Mouse (Mus musculus) T-helper 17 cell (primary cell): Measurements from ENCODE around the gene Cdk5rap2.

Experiments used
- in situ Hi-C, 2 experiments: fragments of 300-600 bp; cut with MboI, MseI; formaldehyde crosslinking; loops; 1 replicate in 1 of 2; 2 replicates in 1 of 2; pipeline ENCODE4 v1.15.1; 2025; ENCODE audit warnings: high pct_unique_total_duplicates in 2 of 2

The Cdk5rap2 gene

DNA sequence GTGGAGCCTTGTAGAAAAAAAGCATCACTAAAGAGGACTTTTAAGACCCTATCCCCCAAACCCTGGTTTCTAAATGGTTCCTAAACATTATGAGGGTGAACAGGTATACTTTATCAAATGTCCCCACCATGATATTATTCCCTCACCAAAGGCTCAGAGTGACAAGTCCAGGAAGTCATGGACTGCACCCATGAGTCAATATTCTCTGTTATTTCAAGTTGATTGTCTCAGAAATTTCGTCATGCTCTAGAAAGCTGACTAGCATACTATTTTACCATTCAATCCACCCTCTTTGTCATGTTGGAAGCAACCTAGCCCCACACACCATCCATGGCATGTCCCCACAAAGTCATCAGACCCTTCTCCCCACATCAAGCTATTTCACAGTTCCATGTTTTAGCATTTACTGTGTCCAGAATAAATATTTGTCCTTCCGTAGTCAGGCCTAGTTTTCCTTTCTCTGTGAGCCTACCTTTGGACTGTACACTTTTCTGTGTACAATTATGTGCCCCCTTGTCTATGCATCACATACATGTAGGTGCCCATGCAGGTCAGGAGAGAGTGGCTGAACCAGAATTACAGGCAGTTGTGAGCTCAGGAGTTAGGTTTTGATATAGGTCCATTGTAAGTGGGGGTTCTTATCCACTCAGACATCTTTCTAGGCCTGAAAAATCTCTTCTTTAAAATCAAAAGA is 142.9 kb downstream of the Cdk5rap2 start:
- in situ Hi-C loops = no loop called here

DNA sequence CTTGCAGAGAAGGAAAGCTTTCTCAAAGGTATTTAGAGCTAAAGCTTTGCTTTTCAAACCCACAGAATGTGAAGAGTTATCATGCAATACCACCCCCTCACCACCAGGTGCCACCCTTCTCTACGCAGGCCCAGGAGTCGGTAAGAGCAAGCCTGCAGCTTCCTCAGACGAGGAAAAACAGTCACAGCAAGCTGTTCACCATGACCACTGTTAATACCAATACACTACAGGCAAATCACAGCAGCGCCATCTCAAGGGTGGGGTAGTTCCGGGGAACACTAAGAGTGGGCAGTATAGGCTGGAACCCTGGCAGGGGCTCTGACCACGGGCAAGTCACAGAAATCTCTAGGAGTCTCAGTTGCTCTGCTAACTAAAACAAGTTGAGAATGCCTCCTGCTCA is 145.0 kb downstream of the Cdk5rap2 start:
- in situ Hi-C loops = no loop called here

- in situ Hi-C loops = loop anchor here (5.0 kb wide), 2 partner anchors 39 to 99 kb away; no protein-coding TSS in a partner anchor
These were observed 147.4 kb downstream of the Cdk5rap2 start for GRCm38 (mm10) chr4:70262850-70263249.

DNA sequence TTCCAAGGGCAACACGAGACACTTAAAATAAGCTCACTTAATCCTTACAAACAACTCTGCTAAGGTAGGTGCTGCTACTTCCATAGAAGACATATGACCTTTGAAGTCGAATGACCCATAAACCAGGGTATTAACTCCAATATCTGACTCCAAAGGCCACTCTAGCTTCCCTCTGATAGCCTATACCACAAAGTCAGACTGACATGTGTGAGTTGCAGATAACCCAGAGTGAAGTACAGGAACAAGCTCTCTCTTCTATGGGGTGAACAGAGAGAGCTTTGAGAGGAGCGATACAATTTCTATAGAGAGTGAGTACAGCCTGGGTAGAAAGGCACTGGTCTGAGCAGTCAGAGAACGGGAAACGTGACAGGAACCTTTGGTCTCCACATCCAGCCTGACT is 148.9 kb downstream of the Cdk5rap2 start:
- in situ Hi-C loops = loop anchor here (5.0 kb wide), 2 partner anchors 41 to 101 kb away; no protein-coding TSS in a partner anchor

GRCm38 (mm10) chr4:70260419-70260807 is 149.8 kb downstream of the Cdk5rap2 start:
- in situ Hi-C loops = loop anchor here (5.0 kb wide), 2 partner anchors 42 to 102 kb away; no protein-coding TSS in a partner anchor

DNA sequence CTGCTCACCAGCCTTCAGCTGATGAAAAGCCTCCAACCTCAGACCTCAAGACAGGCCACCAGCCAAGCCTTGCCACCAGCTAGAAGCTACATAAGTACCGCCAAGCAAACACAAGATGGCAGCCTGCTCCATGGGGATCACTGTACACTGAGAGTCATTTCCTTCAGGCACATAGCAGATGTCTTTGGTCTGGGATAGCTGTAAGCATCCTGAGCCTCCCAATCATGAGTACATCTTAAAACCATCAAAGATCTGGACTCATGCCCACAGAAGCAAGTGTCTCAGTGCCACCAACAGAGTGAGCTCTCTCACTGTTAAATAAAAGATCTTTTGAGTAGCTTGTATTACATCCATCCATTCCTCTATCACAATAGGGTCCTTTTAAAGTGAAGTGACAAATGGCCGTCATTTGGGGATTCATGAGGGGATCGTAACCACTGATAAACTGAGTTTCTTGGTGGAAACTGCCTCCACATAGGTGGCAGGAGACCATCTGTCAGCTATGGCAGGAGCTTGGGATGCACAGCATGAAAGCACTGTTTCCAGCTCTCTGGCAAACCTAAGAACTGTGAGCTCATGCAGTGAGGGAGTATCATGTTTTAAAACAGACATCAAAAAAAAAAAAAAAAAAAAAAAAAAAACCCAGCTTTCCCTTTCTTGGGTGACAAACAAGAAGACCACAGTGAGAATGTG is 150.4 kb downstream of the Cdk5rap2 start:
- in situ Hi-C loops = loop anchor here (5.0 kb wide), 2 partner anchors 42 to 102 kb away; no protein-coding TSS in a partner anchor

GRCm38 (mm10) chr4:70258826-70259225 is 151.4 kb downstream of the Cdk5rap2 start:
- in situ Hi-C loops = no loop called here

GRCm38 (mm10) chr4:70258205-70258604 is 152.0 kb downstream of the Cdk5rap2 start:
- in situ Hi-C loops = no loop called here

DNA sequence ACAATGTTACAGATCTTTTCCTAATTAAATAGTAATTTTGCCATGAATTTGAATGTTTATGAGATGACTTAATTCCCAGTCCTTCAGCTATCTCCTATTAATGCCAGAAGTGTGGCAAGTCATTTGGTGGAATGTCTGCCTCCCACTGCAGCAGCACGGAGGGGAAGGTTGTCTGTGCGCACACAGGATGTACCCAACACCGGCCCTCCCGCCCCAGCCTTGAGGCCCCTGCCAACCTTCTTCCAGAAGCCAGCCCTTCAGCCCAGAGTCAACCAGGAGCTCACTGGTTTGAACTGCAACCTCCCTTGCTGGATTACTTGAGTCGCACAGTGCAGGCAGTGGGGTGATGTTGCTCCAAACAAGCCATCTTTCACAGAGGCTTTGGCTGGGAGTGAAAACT is 158.5 kb downstream of the Cdk5rap2 start:
- in situ Hi-C loops = no loop called here

GRCm38 (mm10) chr4:70245706-70246105 is 164.5 kb downstream of the Cdk5rap2 start:
- in situ Hi-C loops = no loop called here

DNA sequence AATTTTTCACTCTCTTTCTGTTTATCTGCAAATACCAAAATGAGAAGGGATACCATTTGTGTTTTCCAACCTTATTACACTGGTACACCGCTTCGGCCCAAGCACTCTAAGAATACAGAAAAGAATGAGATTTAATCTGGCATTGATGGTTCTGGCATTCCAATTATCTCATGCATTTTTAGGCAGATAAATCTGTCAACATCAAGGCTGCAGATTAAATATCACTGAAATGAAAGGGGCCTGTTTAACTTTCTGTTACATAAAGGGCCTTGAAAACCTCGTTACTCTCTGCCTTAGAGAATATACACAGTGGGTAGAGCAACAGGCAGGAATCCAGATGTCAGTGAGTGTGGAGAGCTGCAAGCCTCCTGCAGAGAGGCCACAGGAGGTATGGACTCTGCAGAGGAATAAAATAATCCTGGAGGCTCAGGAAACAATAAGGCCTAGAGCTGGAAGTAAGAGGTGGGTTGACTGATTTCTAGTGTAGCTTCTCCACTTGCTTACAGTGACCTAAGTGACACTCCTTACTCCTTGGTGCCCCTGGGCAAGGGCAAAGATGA is 166.6 kb downstream of the Cdk5rap2 start:
- in situ Hi-C loops = no loop called here

DNA sequence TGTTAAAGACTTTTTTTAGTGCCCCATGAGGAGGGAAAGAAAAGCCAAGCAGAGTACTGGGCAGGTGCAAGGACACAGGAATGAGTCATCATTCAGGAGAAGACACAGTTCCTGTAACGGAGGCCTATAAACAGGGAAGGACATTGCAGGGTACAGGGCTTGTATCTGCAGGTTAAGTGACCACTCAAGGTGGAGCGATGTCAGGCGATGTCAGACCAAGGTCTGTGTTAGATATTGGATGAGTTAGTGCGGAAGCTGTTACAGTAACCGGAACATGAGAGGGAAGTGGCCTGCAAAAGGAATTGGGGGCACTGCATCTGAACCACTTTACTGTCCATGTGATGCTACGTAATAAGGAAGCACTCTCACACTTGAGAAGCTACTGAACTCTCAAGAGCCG is 170.5 kb downstream of the Cdk5rap2 start:
- in situ Hi-C loops = no loop called here

DNA sequence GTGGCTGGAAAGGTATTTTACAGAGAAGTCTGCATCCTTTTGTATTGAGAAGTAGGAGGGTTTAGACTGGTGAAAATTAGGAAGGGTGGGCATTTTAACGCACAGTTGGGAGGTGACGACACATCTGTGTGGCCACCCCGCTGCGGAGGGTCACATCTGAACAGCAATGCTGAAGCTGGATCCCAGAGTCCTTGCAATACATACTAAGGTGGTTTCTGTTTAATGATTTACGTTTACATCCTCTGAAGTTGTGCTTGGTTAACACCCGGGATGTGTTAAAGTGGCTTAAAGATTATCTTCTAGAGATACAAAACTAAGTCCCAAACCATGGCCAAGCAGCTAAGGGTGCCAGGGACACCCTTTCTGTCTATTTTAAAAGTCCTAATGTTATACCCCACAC is 171.4 kb downstream of the Cdk5rap2 start:
- in situ Hi-C loops = no loop called here

- in situ Hi-C loops = no loop called here
These were observed 177.9 kb downstream of the Cdk5rap2 start for GRCm38 (mm10) chr4:70232383-70232782.

GRCm38 (mm10) chr4:70229874-70230273 is 180.4 kb downstream of the Cdk5rap2 start:
- in situ Hi-C loops = no loop called here

DNA sequence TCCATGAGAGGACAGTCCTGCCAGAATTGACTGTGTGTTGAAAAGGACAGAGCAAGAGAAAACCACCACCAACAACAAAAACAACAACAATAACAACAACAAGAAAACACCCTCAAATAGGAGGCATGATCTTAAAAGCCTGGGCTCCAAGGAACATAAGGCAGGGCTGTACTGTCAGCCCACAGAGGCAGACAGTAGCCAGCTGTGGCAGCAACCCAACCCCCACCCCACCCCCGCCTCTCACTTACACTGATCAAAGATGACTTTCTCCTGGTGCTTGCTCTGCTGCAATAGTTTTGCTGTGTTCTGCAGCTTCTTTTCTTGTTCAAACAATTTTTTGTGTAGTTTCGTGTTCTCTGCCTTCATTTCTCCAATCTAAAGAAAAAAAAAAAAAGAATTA is 181.9 kb downstream of the Cdk5rap2 start:
- in situ Hi-C loops = no loop called here

- in situ Hi-C loops = no loop called here
These were observed 182.6 kb downstream of the Cdk5rap2 start for GRCm38 (mm10) chr4:70227667-70228066.

DNA sequence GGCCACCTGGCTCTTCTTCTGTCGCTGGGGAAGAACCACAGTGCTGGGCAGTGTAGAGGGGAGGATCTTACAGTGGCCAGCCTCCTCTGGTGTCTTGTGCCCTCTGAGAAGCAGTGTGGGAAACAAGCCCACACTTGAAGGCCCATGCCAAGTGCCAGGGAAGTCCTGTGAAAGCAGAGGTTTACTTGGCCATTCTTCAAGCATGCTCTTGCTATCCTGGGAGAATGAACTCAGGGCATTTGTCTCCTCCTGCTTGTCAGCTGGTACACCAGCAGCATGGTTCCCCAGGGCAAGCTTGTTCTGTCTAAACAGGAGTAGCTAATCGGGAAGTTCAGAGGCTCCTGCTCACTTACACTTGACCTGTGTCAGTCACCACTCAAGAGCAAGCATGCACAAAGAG is 185.7 kb downstream of the Cdk5rap2 start:
- in situ Hi-C loops = no loop called here

GRCm38 (mm10) chr4:70221878-70222277 is 188.4 kb downstream of the Cdk5rap2 start:
- in situ Hi-C loops = no loop called here

DNA sequence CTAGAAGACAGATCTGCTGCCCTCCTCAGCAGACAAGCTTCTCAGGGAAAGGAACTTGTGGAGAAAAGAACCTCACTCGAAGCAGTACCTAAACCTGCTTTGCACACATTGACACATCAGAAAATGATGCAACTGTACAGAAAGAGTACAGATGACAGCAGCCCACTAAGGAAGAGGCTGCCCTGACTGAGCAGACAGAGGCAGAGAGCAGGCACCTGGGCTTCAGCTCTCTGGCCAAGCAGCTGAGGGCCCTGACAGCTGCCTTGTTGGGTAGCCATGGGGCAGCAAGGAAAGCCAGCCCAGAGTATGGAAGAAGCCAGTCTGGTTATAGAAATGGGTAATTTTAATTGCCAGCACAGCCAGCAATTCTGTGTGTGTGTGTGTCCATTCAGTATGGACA is 188.9 kb downstream of the Cdk5rap2 start:
- in situ Hi-C loops = no loop called here

GRCm38 (mm10) chr4:70220277-70221180 is 189.7 kb downstream of the Cdk5rap2 start:
- in situ Hi-C loops = no loop called here

- in situ Hi-C loops = no loop called here
These were observed 190.5 kb downstream of the Cdk5rap2 start for GRCm38 (mm10) chr4:70219776-70220175.
